Mouse (Mus musculus) megakaryocyte-erythroid progenitor cell, adult 5-6 weeks (primary cell): ENCODE results near the gene Zbtb5. TPM values are rescaled to one million over a fixed set of nuclear protein-coding genes. Genes with fewer than 3 reads are reported as not detected.
"Not testable (repeated sequence)": the region's sequence is repeated elsewhere in the genome, so short reads cannot be mapped to it uniquely, and the experiment has no call there.

Source experiments
- ATAC-seq: replicated peaks from 2 replicates; pipeline ENCODE4 v1.8.0; 2016; ENCODE audit warnings: mild to moderate bottlenecking, inconsistent platforms; ENCODE audit not compliant: severe bottlenecking, poor library complexity, low FRiP score, low TSS enrichment
- total RNA-seq, 2 experiments: library from RNA; stranded (forward) in 1 of 2; stranded (reverse) in 1 of 2; fragments of 200-1000, 215-1000 nt in 1 of 2; fragments of >200 nt in 1 of 2; fragmentation: Nextera tagmentation in 1 of 2; gene quantifications; 2 replicates each; pipeline ENCODE4 v1.2.3; 2014 to 2017

The Zbtb5 gene
- total RNA-seq (2014; fragmentation: Nextera tagmentation): 9.2 and 11.4 TPM in 2 replicates
- total RNA-seq (2017): 8.0 and 12.4 TPM in 2 replicates

DNA sequence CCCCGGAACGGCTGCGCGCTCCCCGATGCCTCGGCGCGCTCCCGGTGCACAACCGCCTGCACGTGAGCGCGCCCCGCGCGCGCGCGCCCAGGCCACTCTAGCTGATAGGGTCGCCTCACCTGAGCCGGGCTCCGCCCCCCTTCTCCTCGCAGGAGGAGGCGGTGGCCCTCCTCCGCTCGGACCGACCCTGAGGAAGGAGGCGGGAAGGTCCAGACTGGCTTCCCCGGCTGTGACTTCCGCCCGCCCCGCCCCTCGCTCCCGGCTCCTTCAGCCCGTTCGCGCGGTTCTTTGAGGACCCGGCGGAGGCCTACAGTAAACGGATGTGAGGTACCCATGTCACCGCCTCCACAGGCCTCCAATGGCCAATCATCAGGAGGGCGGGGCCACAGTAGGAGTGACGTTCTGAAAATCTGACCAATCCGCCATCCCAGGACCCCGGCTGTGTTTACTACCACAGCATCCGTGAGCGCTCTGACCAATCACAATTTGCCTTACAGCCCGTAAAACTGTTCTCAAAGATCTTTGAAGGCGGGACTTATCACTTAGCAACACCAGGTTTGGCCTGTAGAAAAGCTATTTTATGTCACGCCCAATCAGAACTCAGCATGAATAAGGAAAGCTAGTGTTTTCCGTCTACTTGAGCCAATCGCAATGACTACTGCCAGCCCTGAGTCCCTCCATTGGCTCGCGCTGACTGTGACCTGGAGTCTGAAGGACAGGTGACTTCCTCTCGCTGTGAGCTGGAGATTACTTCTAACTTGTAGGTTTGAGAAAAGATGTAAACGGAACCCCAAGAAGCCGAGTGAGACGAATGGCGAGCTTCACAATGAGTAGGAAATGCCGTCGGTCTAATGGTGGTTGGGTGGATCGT, at the start of gene Zbtb5:
Zbtb5 (minus strand) TSS at position 308 of the 871 bp plus-strand sequence.
- ATAC-seq: peak; percentile 92

GRCm38 (mm10) chr4:45055451-45055850, 43.2 kb upstream of the Zbtb5 start:
- ATAC-seq: no peak

DNA sequence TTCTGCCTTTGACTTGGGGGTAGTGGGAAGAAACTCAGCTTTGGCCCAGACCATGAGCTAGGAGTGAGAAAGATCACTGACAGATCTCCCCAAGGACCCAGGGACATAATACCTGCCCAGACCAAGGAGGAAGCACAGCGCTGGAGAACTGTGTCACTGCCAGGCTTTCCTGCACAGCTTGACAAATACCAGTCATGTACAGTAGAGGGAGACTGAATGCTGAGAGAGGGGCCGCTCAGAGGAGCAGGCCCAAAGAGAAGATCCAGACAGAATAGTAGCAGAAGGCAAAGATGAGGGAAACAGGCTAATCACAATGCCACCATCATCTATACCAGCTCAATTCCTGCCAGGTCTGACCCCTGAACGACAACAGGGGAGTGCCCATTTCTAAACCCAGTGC, 42.6 kb upstream of the Zbtb5 start:
- ATAC-seq: peak; percentile 69; the same call in 1 of the 2 replicates

DNA sequence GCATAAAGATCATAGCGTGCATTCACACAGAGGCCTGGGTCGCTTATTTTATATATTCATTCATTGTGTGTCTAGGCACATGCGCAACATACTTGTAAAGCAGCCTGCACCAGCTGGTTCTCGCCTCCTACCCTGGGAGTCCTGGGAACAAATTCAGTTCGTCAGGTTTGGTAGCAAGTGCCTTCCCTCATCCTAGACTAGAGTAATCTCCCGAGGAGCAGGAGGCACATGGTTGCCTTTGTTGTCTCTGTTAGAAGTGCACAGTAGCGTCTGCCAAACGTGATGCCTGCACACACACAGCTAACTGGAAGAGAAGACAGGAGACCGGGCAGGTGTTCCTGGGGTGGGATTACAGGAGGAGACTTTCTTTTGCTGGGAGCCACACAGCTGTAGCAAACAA, 35.7 kb upstream of the Zbtb5 start:
- no peak for ATAC-seq

DNA sequence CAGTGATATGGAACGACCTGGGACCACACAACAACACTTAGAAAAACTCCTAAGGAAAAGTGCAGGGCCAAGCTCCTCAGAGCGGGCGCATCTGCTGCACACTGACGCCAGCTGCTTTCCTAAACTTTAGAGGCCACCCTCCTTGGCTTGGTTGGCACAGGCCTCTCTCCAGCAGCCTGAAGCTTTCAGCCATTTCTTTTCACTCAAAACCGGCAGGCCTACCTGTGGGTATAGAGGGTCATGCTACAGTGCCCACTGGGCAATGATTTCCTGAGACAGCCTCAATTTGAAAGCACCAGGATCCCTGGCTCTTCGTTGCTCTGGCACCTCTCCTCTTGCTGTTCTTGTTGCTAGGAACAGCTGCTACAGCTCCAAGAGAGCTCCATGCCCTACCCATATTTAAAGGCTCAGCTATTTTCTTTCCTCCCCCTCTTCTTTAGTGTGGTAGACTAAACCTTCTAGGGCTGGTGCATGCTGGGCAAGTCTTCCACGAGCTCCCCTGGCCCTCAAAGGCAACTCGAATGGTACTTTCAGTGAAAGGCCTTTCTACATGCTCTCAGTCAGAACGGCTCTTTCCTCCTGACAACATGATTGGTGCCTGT, 35.2 kb upstream of the Zbtb5 start:
- no peak for ATAC-seq

- no peak for ATAC-seq
Observed at GRCm38 (mm10) chr4:45046679-45047078, 34.5 kb upstream of the Zbtb5 start.

GRCm38 (mm10) chr4:45040795-45041194, 28.6 kb upstream of the Zbtb5 start:
- no peak for ATAC-seq

DNA sequence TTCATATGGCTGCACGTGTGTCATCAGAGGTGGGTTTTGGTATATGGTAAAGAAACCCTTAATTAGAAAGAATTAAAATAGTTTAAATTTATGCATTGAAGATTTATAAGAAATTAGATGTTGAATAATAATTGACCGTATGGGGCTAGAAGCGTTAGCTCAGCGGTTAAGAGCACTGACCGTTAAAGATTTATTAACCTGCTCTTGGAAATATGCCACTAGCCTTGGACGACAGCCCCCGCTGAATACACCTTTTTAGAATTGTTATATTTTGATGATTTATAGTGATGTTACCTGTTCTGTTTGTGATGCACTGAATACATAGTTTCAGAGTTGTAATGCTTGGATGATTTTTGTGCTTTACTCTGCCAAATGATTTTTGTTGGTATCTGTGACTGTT, 27.3 kb upstream of the Zbtb5 start:
- ATAC-seq: not testable (repeated sequence)

- ATAC-seq: not testable (repeated sequence)
Observed at GRCm38 (mm10) chr4:45038879-45039278, 26.7 kb upstream of the Zbtb5 start.

DNA sequence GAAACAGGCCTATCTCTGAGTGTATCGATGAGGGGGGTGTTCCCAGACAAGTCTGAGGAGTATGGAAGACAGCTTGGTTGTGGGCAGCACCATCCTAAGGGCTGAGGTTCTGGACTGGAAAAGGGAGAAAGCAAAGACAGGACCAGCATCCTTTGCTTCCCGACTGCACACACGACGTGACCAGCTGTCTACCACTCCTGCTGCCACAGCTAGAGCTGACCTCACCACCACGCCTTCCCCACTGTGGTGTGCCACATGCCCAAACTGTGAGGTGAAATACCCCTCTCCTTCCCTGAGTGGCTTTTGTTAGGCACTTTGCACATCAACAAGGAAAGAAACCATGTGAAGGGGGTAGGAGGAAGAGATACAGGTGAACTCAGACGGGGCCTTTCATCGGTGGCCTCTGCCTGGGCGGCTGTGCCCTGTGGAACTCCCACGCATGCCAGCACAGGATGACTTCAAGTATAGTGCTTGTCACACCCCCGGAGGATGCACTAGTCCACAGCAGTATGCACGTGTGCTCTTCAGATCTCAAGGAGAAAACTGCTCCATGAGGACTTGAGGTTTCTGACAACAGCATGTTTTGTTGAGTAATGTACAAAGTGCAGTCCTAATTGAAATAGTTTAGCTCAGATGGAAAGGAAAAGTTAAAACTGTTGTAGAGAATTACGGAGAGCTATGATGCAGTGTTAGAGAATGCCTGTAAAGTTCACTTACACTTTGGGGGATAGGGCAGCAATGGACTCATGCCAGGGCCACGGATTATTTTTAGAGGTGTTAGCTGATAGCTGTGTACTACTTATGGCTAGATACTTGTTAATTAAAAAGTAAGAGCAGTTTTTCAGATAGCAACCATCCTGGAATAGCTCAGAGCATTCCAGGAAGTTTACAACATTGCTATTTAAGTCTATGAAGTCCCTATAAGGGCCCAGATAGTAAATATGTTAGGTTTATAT, 25.5 kb upstream of the Zbtb5 start:
- no peak for ATAC-seq

DNA sequence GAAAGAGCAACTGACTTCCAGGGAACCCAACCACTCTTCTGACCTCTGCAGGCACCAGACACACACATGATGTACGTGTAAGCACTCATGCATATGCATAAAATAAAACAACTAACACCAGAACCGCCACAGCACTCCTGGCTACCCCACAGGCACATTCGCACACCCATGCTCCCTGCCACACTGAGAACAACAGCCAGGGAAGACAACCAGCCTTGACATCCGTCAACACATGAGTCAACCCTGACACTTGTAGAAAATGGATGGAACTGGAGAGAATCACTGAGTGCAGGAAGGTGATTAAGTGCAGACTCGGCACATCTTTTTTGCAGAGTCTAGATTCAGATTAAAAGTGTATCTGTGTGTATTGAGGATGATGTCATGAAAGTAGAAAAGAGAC, 24.4 kb upstream of the Zbtb5 start:
- ATAC-seq: no peak

DNA sequence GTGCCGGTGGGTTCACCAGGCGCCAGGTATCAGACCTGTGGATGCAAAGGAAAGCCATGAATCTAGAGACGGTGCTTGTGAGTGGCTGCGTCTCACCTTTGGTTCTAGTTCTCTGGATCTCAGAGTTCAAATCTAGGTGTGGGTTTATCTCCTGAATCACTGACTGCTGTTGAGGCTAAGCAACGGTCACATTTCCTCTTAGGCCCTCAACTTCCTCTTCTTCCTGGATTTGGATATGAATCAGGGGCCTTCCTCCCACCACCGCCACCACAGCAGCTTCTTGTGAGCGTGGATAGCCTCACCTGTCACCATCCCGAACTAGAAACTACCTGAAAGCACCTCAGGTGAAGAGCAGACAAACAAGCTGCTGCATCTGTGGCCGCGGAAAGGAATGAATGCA, 23.8 kb upstream of the Zbtb5 start:
- no peak for ATAC-seq

GRCm38 (mm10) chr4:45034693-45035628, 22.7 kb upstream of the Zbtb5 start:
- no peak for ATAC-seq

DNA sequence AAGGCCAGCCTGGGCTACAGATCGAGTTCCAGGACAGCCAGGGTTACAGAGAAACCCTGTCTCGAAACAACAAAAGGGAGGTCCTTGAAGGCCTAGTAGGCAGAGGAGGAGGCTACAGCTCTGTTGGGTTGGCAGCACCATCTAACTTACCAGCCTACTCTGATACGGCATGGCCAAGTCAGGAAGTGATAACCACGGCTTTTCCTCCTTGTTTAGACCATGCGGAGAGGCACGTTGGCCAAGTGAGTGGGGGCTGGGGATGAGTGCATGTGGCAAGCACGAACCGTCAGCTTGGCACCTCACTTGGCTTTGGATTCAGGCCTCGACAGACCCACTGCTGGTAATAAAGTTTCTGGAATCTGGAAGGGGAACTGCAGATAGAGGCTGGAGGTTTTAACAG, 20.4 kb upstream of the Zbtb5 start:
- ATAC-seq: peak; percentile 54; the same call in 1 of the 2 replicates

GRCm38 (mm10) chr4:45026459-45026858, 14.2 kb upstream of the Zbtb5 start:
- no peak for ATAC-seq

GRCm38 (mm10) chr4:45019009-45019408, 6.8 kb upstream of the Zbtb5 start:
- ATAC-seq: peak; percentile 19; the same call in 1 of the 2 replicates

GRCm38 (mm10) chr4:45018452-45018980, 6.3 kb upstream of the Zbtb5 start, which contains the start of gene Polr1e:
Gene Polr1e, plus strand, starts transcription at chr4:45018583.
- peak; percentile 93 for ATAC-seq

- ATAC-seq: no peak
Observed at GRCm38 (mm10) chr4:45015615-45016014, 3.4 kb upstream of the Zbtb5 start.
